Mouse (Mus musculus) CH12.LX (cell line): ENCODE data around the gene Gm20388. TPM values are rescaled to one million over a fixed set of nuclear protein-coding genes. Genes with fewer than 3 reads are reported as not detected.

Experiments
- DNase-seq: peaks from one replicate; pipeline ENCODE4 v3.0.0-alpha.2; 2013; ENCODE audit errors: extremely low read depth
- H3K27ac ChIP-seq: 2 replicates; pipeline ENCODE4 v1.5.1; 2012; ENCODE audit warnings: low read depth, mild to moderate bottlenecking, control low read depth, moderate library complexity; ENCODE audit not compliant: insufficient read depth
- H3K27me3 ChIP-seq: replicated peaks from 2 replicates; pipeline ENCODE3; 2012; ENCODE audit warnings: inconsistent platforms
- H3K36me3 ChIP-seq, 2 experiments: replicated peaks in 1 of 2; 2 replicates each; pipeline versions ENCODE3 to v1.6.1; 2012; ENCODE audit warnings: inconsistent platforms in 1 of 2, low read length in 1 of 2, mild to moderate bottlenecking in 1 of 2, mixed read lengths in 1 of 2, moderate library complexity in 1 of 2; ENCODE audit not compliant: control insufficient read depth in 1 of 2, insufficient read depth in 1 of 2
- H3K4me1 ChIP-seq, 2 experiments: 2 replicates each; pipeline ENCODE4 v1.6.1; 2012; ENCODE audit warnings: inconsistent platforms in 1 of 2, moderate library complexity in 1 of 2; ENCODE audit not compliant: insufficient read depth in 2 of 2, control insufficient read depth in 1 of 2
- H3K4me2 ChIP-seq: 2 replicates; pipeline ENCODE4 v1.6.1; 2012; ENCODE audit warnings: low read depth, mild to moderate bottlenecking, control low read depth; ENCODE audit not compliant: poor library complexity, insufficient read depth, severe bottlenecking
- H3K4me3 ChIP-seq, 3 experiments: fragments of 150-350 bp in 1 of 3; sonication (generic) in 1 of 3; replicated peaks in 1 of 3; 2 replicates each; pipeline versions ENCODE3 to v1.5.1; 2011 to 2012; ENCODE audit warnings: low read depth in 2 of 3, low read length in 2 of 3, mild to moderate bottlenecking in 2 of 3, moderate library complexity in 2 of 3, control low read depth in 1 of 3, improper control_type of control experiment in 1 of 3, inconsistent platforms in 1 of 3, mixed read lengths in 1 of 3; ENCODE audit not compliant: poor library complexity in 1 of 3
- H3K79me2 ChIP-seq: replicated peaks from 2 replicates; pipeline ENCODE4 v1.6.1; 2012; ENCODE audit warnings: mild to moderate bottlenecking, moderate library complexity; ENCODE audit not compliant: control insufficient read depth, poor library complexity, insufficient read depth, severe bottlenecking; ENCODE audit errors: extremely low read depth
- H3K9ac ChIP-seq: 2 replicates; pipeline ENCODE4 v1.6.1; 2012; ENCODE audit warnings: low read depth, mild to moderate bottlenecking, control low read depth, moderate library complexity; ENCODE audit not compliant: insufficient read depth
- H3K9me3 ChIP-seq: replicated peaks from 2 replicates; pipeline ENCODE3; 2012; ENCODE audit warnings: low read length, inconsistent platforms, mixed read lengths
- CTCF ChIP-seq, 2 experiments: IDR thresholded peaks in 1 of 2; conservative IDR thresholded peaks in 1 of 2; 2 replicates each; pipeline ENCODE4 v1.5.1; 2011 to 2012; ENCODE audit warnings: low read depth in 2 of 2, low read length in 2 of 2, improper control_type of control experiment in 1 of 2, inconsistent platforms in 1 of 2, mild to moderate bottlenecking in 1 of 2, moderate library complexity in 1 of 2
- EP300 ChIP-seq: IDR thresholded peaks from 2 replicates; pipeline ENCODE4 v1.6.1; 2011; ENCODE audit warnings: low read length, improper control_type of control experiment
- GABPA ChIP-seq: IDR thresholded peaks from 2 replicates; pipeline ENCODE4 v1.6.1; 2012; ENCODE audit warnings: low read depth, low read length, improper control_type of control experiment, inconsistent platforms; ENCODE audit not compliant: insufficient replicate concordance
- IRF4 ChIP-seq: IDR thresholded peaks from 2 replicates; pipeline ENCODE4 v1.6.1; 2014; ENCODE audit warnings: low read depth, mild to moderate bottlenecking, inconsistent platforms, low read length, improper control_type of control experiment
- MAFK ChIP-seq: IDR thresholded peaks from 2 replicates; pipeline ENCODE4 v1.6.1; 2011; ENCODE audit warnings: low read length, improper control_type of control experiment; ENCODE audit not compliant: insufficient replicate concordance
- MAX ChIP-seq: IDR thresholded peaks from 2 replicates; pipeline ENCODE4 v1.6.1; 2011; ENCODE audit warnings: low read length, improper control_type of control experiment
- MEF2A ChIP-seq: IDR thresholded peaks from 2 replicates; pipeline ENCODE4 v1.6.1; 2014; ENCODE audit warnings: low read depth, mild to moderate bottlenecking, inconsistent platforms, low read length, improper control_type of control experiment, borderline replicate concordance
- MXI1 ChIP-seq: IDR thresholded peaks from 2 replicates; pipeline ENCODE4 v1.6.1; 2011; ENCODE audit warnings: mild to moderate bottlenecking, low read depth, low read length, improper control_type of control experiment
- MYC ChIP-seq: IDR thresholded peaks from 2 replicates; pipeline ENCODE4 v1.6.1; 2011; ENCODE audit warnings: low read depth, mild to moderate bottlenecking, improper control_type of control experiment, low read length
- RAD21 ChIP-seq: IDR thresholded peaks from 2 replicates; pipeline ENCODE4 v1.6.1; 2011; ENCODE audit warnings: low read depth, mild to moderate bottlenecking, low read length, improper control_type of control experiment, moderate library complexity
- SIN3A ChIP-seq: IDR thresholded peaks from 2 replicates; pipeline ENCODE4 v1.6.1; 2012; ENCODE audit warnings: low read length, improper control_type of control experiment, inconsistent platforms
- USF1 ChIP-seq: IDR thresholded peaks from 2 replicates; pipeline ENCODE4 v1.6.1; 2014; ENCODE audit warnings: low read depth, mild to moderate bottlenecking, inconsistent platforms, low read length, improper control_type of control experiment
- dilution Hi-C: fragments of 300-500 bp; cut with MboI; formaldehyde crosslinking; loops from 2 replicates; pipeline ENCODE4 v1.14.3; 2020; ENCODE audit warnings: low sequenced_read_pairs; ENCODE audit not compliant: extremely low pct_unique_long_range_greater_than_20kb, extremely low pct_ligation_motif_present
- in situ Hi-C: fragments of 300-500 bp; cut with MboI; formaldehyde crosslinking; loops from 3 replicates; pipeline ENCODE4 v1.14.3; 2019; ENCODE audit warnings: low sequenced_read_pairs, low pct_ligation_motif_present, low pct_unique_long_range_greater_than_20kb, mixed read lengths
- polyA plus RNA-seq: library from polyadenylated mRNA; unstranded; fragments of >175 nt; gene quantifications from 2 replicates; pipeline ENCODE4 v1.2.1, GENCODE M21; 2012; ENCODE audit warnings: low read depth; ENCODE audit not compliant: insufficient read length
- total RNA-seq, 2 experiments: library from RNA; depleted of rRNA; stranded (reverse); fragments of 300-350 nt in 1 of 2; fragments of >200 nt in 1 of 2; gene quantifications; 2 replicates each; pipeline ENCODE4 v1.2.3; 2012 to 2014

Gene Gm20388
- total and polyA plus RNA-seq, 3 experiments = 14.8 to 26.3 (median 22.2) TPM

DNA sequence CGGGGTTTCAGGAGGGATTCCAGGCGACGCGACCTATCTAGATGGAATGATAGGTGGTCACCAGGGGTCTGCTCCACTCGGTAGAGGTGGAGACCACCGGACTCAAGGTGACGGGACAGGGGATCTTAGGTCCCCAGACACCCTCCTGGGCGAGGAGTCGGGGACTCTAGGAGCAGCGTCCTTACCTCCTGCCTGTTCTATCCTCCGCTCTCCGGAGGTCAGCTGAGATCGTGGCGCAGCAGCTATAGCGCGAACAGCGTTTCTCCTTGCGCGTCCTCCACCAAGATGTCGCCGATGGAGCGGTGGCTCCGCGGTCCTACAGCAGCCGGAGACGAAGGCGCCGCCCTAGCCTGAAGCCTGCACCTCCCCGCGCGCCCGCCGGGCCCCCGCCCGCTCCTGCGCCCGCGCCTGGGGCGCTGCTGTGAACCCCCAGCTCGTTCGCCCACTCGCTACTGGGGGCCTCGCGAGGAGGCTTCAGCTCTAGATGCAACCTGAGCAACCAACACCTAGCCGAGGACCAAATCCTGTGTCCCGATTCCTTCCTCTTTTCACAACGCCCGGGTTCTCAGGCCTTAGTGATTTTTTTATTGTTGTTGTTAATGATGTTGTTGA lies 3949.1 kb downstream of the Gm20388 start, which contains the start of gene Ccsap:
Ccsap (minus strand) TSS at position 562 of the 612 bp plus-strand sequence.
- peak within 1 kb of the TSS; percentile 33 for H3K27ac ChIP-seq
- peaks cover 4 to 15% of the 10 kb centered on the region in 2 experiments for H3K4me1 ChIP-seq
- peak within 1 kb of the TSS; percentile 56 for H3K9ac ChIP-seq
- DNase-seq = no peak
- dilution Hi-C loops = no loop called here
- peaks cover 4% of the 10 kb centered on the region for H3K79me2 ChIP-seq
- H3K36me3 ChIP-seq = peaks cover 0 to 4% of the 10 kb centered on the region in 2 experiments
- in situ Hi-C loops = no loop called here
- H3K4me2 ChIP-seq = peak within 1 kb of the TSS; percentile 93
- H3K9me3 ChIP-seq = peaks cover 4% of the 10 kb centered on the region
- H3K4me3 ChIP-seq = peak within 1 kb of the TSS; percentile 85 to 94 (median 88)
- peaks cover 42% of the 10 kb centered on the region for H3K27me3 ChIP-seq
- TF ChIP-seq SIN3A = no peak
- 0 out of 2 replicates have a peak, but pooled peaks have one; percentile 4 for TF ChIP-seq IRF4

DNA sequence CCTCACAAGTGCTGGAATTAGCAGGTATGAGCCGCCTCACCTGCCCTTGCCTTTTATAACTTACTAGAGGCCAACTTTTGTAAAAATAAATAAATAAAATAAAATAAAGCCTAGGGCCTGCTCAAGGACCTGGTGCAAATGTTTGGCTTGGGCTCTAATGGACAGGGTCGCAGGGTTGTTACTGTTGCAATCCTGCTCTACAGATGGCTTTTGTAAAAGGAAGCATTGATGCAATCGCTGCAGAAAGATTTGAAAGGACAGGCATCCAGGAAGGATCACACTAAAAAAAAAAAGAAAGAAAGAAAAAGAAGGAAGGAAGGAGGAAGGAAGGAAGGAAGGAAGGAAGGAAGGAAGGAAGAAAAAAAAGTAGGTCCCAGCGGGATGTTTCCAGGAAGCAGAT lies 3949.7 kb downstream of the Gm20388 start:
- H3K9me3 ChIP-seq = peaks cover 3% of the 10 kb centered on the region
- H3K4me3 ChIP-seq = no peak overlapping the region
- DNase-seq = no peak
- H3K27ac ChIP-seq = no peak overlapping the region
- TF ChIP-seq RAD21 (no peak), IRF4 (no peak), EP300 (no peak)
- in situ Hi-C loops = no loop called here
- no peak overlapping the region for H3K4me2 ChIP-seq
- peaks cover 0 to 4% of the 10 kb centered on the region in 2 experiments for H3K36me3 ChIP-seq
- H3K79me2 ChIP-seq = peaks cover 4% of the 10 kb centered on the region
- peaks cover 46% of the 10 kb centered on the region for H3K27me3 ChIP-seq
- H3K4me1 ChIP-seq = peaks cover 4 to 15% of the 10 kb centered on the region in 2 experiments
- dilution Hi-C loops = no loop called here
- no peak overlapping the region for H3K9ac ChIP-seq

DNA sequence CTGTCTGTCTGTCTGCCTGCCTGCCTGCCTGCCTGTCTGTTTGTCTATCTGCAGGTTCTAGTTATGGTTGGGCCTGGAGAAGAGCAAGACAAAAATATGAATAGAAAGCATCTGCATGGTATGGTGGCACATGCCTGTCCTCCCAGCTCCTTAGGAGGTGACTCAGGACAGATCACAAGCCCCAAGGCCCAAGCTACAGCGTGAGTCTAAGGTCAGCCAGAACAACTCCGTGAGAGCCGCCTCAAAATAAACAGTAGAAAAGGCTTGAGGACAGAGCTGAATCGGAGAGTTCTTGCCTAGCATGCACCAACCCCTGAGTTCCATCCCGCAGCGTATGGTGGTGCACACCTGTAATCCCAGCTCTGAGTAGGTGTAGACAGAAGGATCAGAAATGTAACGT lies 3955.1 kb downstream of the Gm20388 start:
- H3K27me3 ChIP-seq = peaks cover 50% of the 10 kb centered on the region
- peaks cover 3% of the 10 kb centered on the region for H3K9me3 ChIP-seq
- H3K9ac ChIP-seq = no peak overlapping the region
- no peaks in the 10 kb centered on the region for H3K79me2 ChIP-seq
- H3K36me3 ChIP-seq = no peaks in the 10 kb centered on the region
- no peak for DNase-seq
- H3K4me3 ChIP-seq = no peak overlapping the region
- in situ Hi-C loops (no loop called here), dilution Hi-C loops (no loop called here)
- 0 out of 4 replicates have a peak, but pooled peaks cover 0 to 2% of the 10 kb centered on the region in 2 experiments for H3K4me1 ChIP-seq
- TF ChIP-seq SIN3A (no peak), MYC (no peak), MXI1 (no peak), USF1 (no peak), EP300 (no peak), MEF2A (no peak), CTCF (conservative IDR thresholded peaks at IDR 0.05 in 1 of 2, IDR thresholded peaks at IDR 0.05 in 1 of 2; ENCODE audit: low read depth in 2 of 2, low read length in 2 of 2) (no peak), GABPA (no peak), MAFK (no peak), MAX (no peak)
- no peak overlapping the region for H3K4me2 ChIP-seq
- no peak overlapping the region for H3K27ac ChIP-seq
